In genomic region chr15:100040541-100041266, GRCm38 (mm10) we compare ENCODE assay signal across 9 mouse cellular contexts. TPM values are rescaled to one million over a fixed set of nuclear protein-coding genes. Genes with fewer than 3 reads are reported as not detected.
DNase-seq lines count a peak whose midpoint lies in the region; ATAC-seq and TF ChIP-seq lines count a peak whose summit lies in the region.
"Had no signal": no experiment of that assay in that cellular context is flagged by ENCODE, and none has a peak within 500 bp of the region (broad histone marks: within the 10 kb centered on the region; RNA-seq: fewer than 3 reads in every experiment).

No protein-coding gene starts in this region.

- no peaks in the 10 kb centered on the region for H3K36me3 ChIP-seq in kidney, embryonic 16.5 days (ENCODE audit: insufficient read depth, low read length)
- no peaks in the 10 kb centered on the region for H3K36me3 ChIP-seq in E14TG2a.4 (ENCODE audit: insufficient read depth, low read length)
- no peaks in the 10 kb centered on the region for H3K36me3 ChIP-seq in embryonic facial prominence, embryonic 14.5 days (ENCODE audit: control insufficient read depth, insufficient read depth, low read length)
- no peaks in the 10 kb centered on the region for H3K36me3 ChIP-seq in hindbrain, embryonic 16.5 days (ENCODE audit: control insufficient read depth, insufficient read depth, low read length)
- H3K36me3 ChIP-seq in midbrain, embryonic 15.5 days (replicated peaks) = no peaks in the 10 kb centered on the region

- no peak for TF ChIP-seq CTCF in E14TG2a.4 (conservative IDR thresholded peaks at IDR 0.05; ENCODE audit: low read length)

- peaks cover 29% of the 10 kb centered on the region for H3K4me1 ChIP-seq in kidney, embryonic 16.5 days (ENCODE audit: insufficient read depth, low read length)
- H3K4me1 ChIP-seq in E14TG2a.4 (replicated peaks; ENCODE audit: low read depth, low read length) = peaks cover 53% of the 10 kb centered on the region
- peaks cover 29% of the 10 kb centered on the region for H3K4me1 ChIP-seq in embryonic facial prominence, embryonic 14.5 days (ENCODE audit: control insufficient read depth, insufficient read depth, low read length)
- H3K4me1 ChIP-seq in hindbrain, embryonic 16.5 days (ENCODE audit: control insufficient read depth, insufficient read depth, low read depth, low read length) = peaks cover 28% of the 10 kb centered on the region
- H3K4me1 ChIP-seq in midbrain, embryonic 15.5 days = peaks cover 39% of the 10 kb centered on the region

- 31% methylated on average over 14 of the region's 14 CpGs for WGBS in kidney, embryonic 16.5 days
- 25% methylated on average over 14 of the region's 14 CpGs for WGBS in embryonic facial prominence, embryonic 14.5 days
- 20% methylated on average over 14 of the region's 14 CpGs for WGBS in hindbrain, embryonic 16.5 days
- WGBS in midbrain, embryonic 15.5 days = 20% methylated on average over 14 of the region's 14 CpGs

- H3K9me3 ChIP-seq in kidney, embryonic 16.5 days (ENCODE audit: low read length) = no peaks in the 10 kb centered on the region
- no peaks in the 10 kb centered on the region for H3K9me3 ChIP-seq in E14TG2a.4 (ENCODE audit: low read length)
- no peaks in the 10 kb centered on the region for H3K9me3 ChIP-seq in embryonic facial prominence, embryonic 14.5 days (ENCODE audit: control insufficient read depth, low read length)
- H3K9me3 ChIP-seq in hindbrain, embryonic 16.5 days (ENCODE audit: control insufficient read depth, low read length) = no peaks in the 10 kb centered on the region
- H3K9me3 ChIP-seq in midbrain, embryonic 15.5 days = no peaks in the 10 kb centered on the region

- H3K27me3 ChIP-seq in kidney, embryonic 16.5 days (ENCODE audit: insufficient read depth, low read length) = no peaks in the 10 kb centered on the region
- H3K27me3 ChIP-seq in E14TG2a.4 (ENCODE audit: insufficient read depth, low read length) = peaks cover 44% of the 10 kb centered on the region
- no peaks in the 10 kb centered on the region for H3K27me3 ChIP-seq in embryonic facial prominence, embryonic 14.5 days (replicated peaks; ENCODE audit: control insufficient read depth, insufficient read depth, low read length)
- no peaks in the 10 kb centered on the region for H3K27me3 ChIP-seq in hindbrain, embryonic 16.5 days (replicated peaks; ENCODE audit: control insufficient read depth, insufficient read depth, low read length)
- H3K27me3 ChIP-seq in midbrain, embryonic 15.5 days (replicated peaks) = no peaks in the 10 kb centered on the region
- H3K27me3 ChIP-seq: Patski had no signal

- H3K27ac ChIP-seq in kidney, embryonic 16.5 days (ENCODE audit: low read length) = no peak overlapping the region
- no peak overlapping the region for H3K27ac ChIP-seq in embryonic facial prominence, embryonic 14.5 days (replicated peaks; ENCODE audit: low read depth, low read length)
- 0 out of 2 replicates have a peak overlapping the region, but pooled peaks have one; percentile 41 for H3K27ac ChIP-seq in hindbrain, embryonic 16.5 days (ENCODE audit: low read depth, low read length)
- peak overlapping the region; percentile 44 for H3K27ac ChIP-seq in midbrain, embryonic 15.5 days

- H3K9ac ChIP-seq in kidney, embryonic 16.5 days (replicated peaks; ENCODE audit: low read length) = 0 out of 2 replicates have a peak overlapping the region, but pooled peaks have one; percentile 9
- peak overlapping the region; percentile 34 for H3K9ac ChIP-seq in embryonic facial prominence, embryonic 14.5 days (ENCODE audit: low read depth, low read length)
- peak overlapping the region; percentile 47 for H3K9ac ChIP-seq in hindbrain, embryonic 16.5 days (ENCODE audit: low read depth, low read length)
- H3K9ac ChIP-seq in midbrain, embryonic 15.5 days = peak overlapping the region; percentile 100; the same call in 1 of the 2 replicates

- DNase-seq in kidney, adult 18-20 months = no peak
- DNase-seq in embryonic facial prominence, embryonic 14.5 days (ENCODE audit: low spot score) = no peak
- DNase-seq in testis, postnatal 14 days (ENCODE audit: low spot score) = no peak

- ATAC-seq in kidney, embryonic 16.5 days (ENCODE audit: low FRiP score, low TSS enrichment) = no peak
- no peak for ATAC-seq in embryonic facial prominence, embryonic 14.5 days (ENCODE audit: low read depth)
- no peak for ATAC-seq in hindbrain, embryonic 16.5 days
- no peak for ATAC-seq in midbrain, embryonic 15.5 days (replicated peaks)
- no peak for ATAC-seq in activated CD4-positive, CD25-positive, alpha-beta regulatory T cell, adult 4 months
- ATAC-seq: Patski had no signal

- H3K4me3 ChIP-seq in kidney, embryonic 16.5 days (ENCODE audit: low read length) = peak overlapping the region; percentile 13; the same call in 1 of the 2 replicates
- H3K4me3 ChIP-seq in E14TG2a.4 (replicated peaks; ENCODE audit: low read length) = 0 out of 2 replicates have a peak overlapping the region, but pooled peaks have one; percentile 3
- peak overlapping the region; percentile 93 for H3K4me3 ChIP-seq in embryonic facial prominence, embryonic 14.5 days (ENCODE audit: low read depth, low read length)
- peak overlapping the region; percentile 91 for H3K4me3 ChIP-seq in hindbrain, embryonic 16.5 days (ENCODE audit: low read length)
- peak overlapping the region; percentile 99 for H3K4me3 ChIP-seq in midbrain, embryonic 15.5 days

- peak overlapping the region; percentile 55 for H3K4me2 ChIP-seq in kidney, embryonic 16.5 days (replicated peaks; ENCODE audit: low read depth, low read length)
- peak overlapping the region; percentile 65 for H3K4me2 ChIP-seq in embryonic facial prominence, embryonic 14.5 days (ENCODE audit: low read depth, low read length)
- H3K4me2 ChIP-seq in hindbrain, embryonic 16.5 days (ENCODE audit: low read length) = peak overlapping the region; percentile 56
- peak overlapping the region; percentile 71 for H3K4me2 ChIP-seq in midbrain, embryonic 15.5 days

RNA-seq across cellular contexts. Expression of gene Dip2b, which starts 2.2 kb away (rescaled TPM):
- 8.8 and 11.0 TPM in 2 replicates for polyA plus RNA-seq in kidney, embryonic 16.5 days (2015; fragmentation: Nextera tagmentation; extraction: Ambion mirVana)
- polyA plus RNA-seq in embryonic facial prominence, embryonic 14.5 days (2014; fragmentation: Nextera tagmentation; extraction: Ambion mirVana) = 14.9 and 15.3 TPM in 2 replicates
- 12.4 and 16.4 TPM in 2 replicates for polyA plus RNA-seq in hindbrain, embryonic 16.5 days (2015; fragmentation: Nextera tagmentation; extraction: Ambion mirVana)
- polyA plus RNA-seq in midbrain, embryonic 15.5 days (2015; fragmentation: Nextera tagmentation; extraction: Ambion mirVana) = 18.9 and 20.2 TPM in 2 replicates
- 10 to 100 TPM; 16.8 to 18.2 TPM for polyA plus RNA-seq in activated CD4-positive, CD25-positive, alpha-beta regulatory T cell, adult 4 months (2017; shearing (Covaris generic))

Comparison
In these comparisons a context has a peak if more than half of its experiments do, and no peak if none do; other contexts are left out.
1. H3K27ac ChIP-seq: peak in hindbrain, embryonic 16.5 days (single experiment) and midbrain, embryonic 15.5 days (single experiment); none in kidney, embryonic 16.5 days (single experiment) and embryonic facial prominence, embryonic 14.5 days (single experiment).
2. H3K4me3 ChIP-seq: peak in every context shown above with its lines; median percentile 99 in midbrain, embryonic 15.5 days; 93 in embryonic facial prominence, embryonic 14.5 days; 91 in hindbrain, embryonic 16.5 days; 13 in kidney, embryonic 16.5 days; 3 in E14TG2a.4.
3. H3K9ac ChIP-seq: peak in every context shown above with its lines; median percentile 100 in midbrain, embryonic 15.5 days; 47 in hindbrain, embryonic 16.5 days; 34 in embryonic facial prominence, embryonic 14.5 days; 9 in kidney, embryonic 16.5 days.
4. Peak in every context shown above with its lines, with median percentiles within 50 percentile points of each other: H3K4me2 ChIP-seq.